Mouse (Mus musculus): ENCODE results near the gene Wfdc1.
A peak's percentile ranks its signal among the peaks of the same experiment; 100 is the strongest.

Gene Wfdc1

GRCm38 (mm10) chr8:119639798-119640197, 26.4 kb upstream of the Wfdc1 start:
- no peak for DNase-seq (ENCODE audit: low spot score)

GRCm38 (mm10) chr8:119641058-119641457, 25.1 kb upstream of the Wfdc1 start:
- no peak for DNase-seq (ENCODE audit: low spot score)

GRCm38 (mm10) chr8:119642960-119643359, 23.2 kb upstream of the Wfdc1 start:
- no peak for DNase-seq (ENCODE audit: low spot score)

- no peak for DNase-seq (ENCODE audit: low spot score)
Observed at GRCm38 (mm10) chr8:119644429-119644960, 21.7 kb upstream of the Wfdc1 start.

- DNase-seq (ENCODE audit: low spot score), result no peak
Observed at GRCm38 (mm10) chr8:119644981-119645597, 21.1 kb upstream of the Wfdc1 start.

- DNase-seq (ENCODE audit: low spot score), result no peak
Observed at GRCm38 (mm10) chr8:119646197-119646596, 20.0 kb upstream of the Wfdc1 start.

GRCm38 (mm10) chr8:119646846-119647245, 19.3 kb upstream of the Wfdc1 start:
- no peak for DNase-seq (ENCODE audit: low spot score)

- no peak for DNase-seq (ENCODE audit: low spot score)
Observed at GRCm38 (mm10) chr8:119651324-119651723, 14.8 kb upstream of the Wfdc1 start.

GRCm38 (mm10) chr8:119656709-119657464, 9.3 kb upstream of the Wfdc1 start:
- no peak for DNase-seq (ENCODE audit: low spot score)

- DNase-seq (ENCODE audit: low spot score), result peak; percentile 45
Observed at GRCm38 (mm10) chr8:119661081-119661480, 5.1 kb upstream of the Wfdc1 start.

GRCm38 (mm10) chr8:119661892-119662291, 4.3 kb upstream of the Wfdc1 start:
- DNase-seq (ENCODE audit: low spot score), result no peak

GRCm38 (mm10) chr8:119663440-119663839, 2.7 kb upstream of the Wfdc1 start:
- DNase-seq (ENCODE audit: low spot score), result no peak

GRCm38 (mm10) chr8:119665270-119665669, 895 bp upstream of the Wfdc1 start:
- peak; percentile 46 for DNase-seq (ENCODE audit: low spot score)

GRCm38 (mm10) chr8:119668447-119668846, 2.3 kb downstream of the Wfdc1 start:
- DNase-seq (ENCODE audit: low spot score), result no peak

GRCm38 (mm10) chr8:119669284-119669683, 3.1 kb downstream of the Wfdc1 start:
- no peak for DNase-seq (ENCODE audit: low spot score)

- DNase-seq (ENCODE audit: low spot score), result no peak
Observed at GRCm38 (mm10) chr8:119670419-119671091, 4.4 kb downstream of the Wfdc1 start.

GRCm38 (mm10) chr8:119673976-119674555, 7.9 kb downstream of the Wfdc1 start:
- no peak for DNase-seq (ENCODE audit: low spot score)

GRCm38 (mm10) chr8:119675457-119675856, 9.3 kb downstream of the Wfdc1 start:
- DNase-seq (ENCODE audit: low spot score), result no peak

- peak; percentile 95 for DNase-seq (ENCODE audit: low spot score)
Observed at GRCm38 (mm10) chr8:119676389-119676788, 10.2 kb downstream of the Wfdc1 start.

- no peak for DNase-seq (ENCODE audit: low spot score)
Observed at GRCm38 (mm10) chr8:119678138-119678843, 12.1 kb downstream of the Wfdc1 start.

- no peak for DNase-seq (ENCODE audit: low spot score)
Observed at GRCm38 (mm10) chr8:119679184-119679583, 13.0 kb downstream of the Wfdc1 start.

GRCm38 (mm10) chr8:119690602-119691001, 24.4 kb downstream of the Wfdc1 start:
- no peak for DNase-seq (ENCODE audit: low spot score)
